Mouse (Mus musculus) CH12.LX (cell line): ENCODE data around the gene Tmem189. TPM values are rescaled to one million over a fixed set of nuclear protein-coding genes. Genes with fewer than 3 reads are reported as not detected.

ENCODE experiments used
- DNase-seq: peaks from one replicate; pipeline ENCODE4 v3.0.0-alpha.2; 2013; ENCODE audit errors: extremely low read depth
- H3K27ac ChIP-seq: 2 replicates; pipeline ENCODE4 v1.5.1; 2012; ENCODE audit warnings: low read depth, mild to moderate bottlenecking, control low read depth, moderate library complexity; ENCODE audit not compliant: insufficient read depth
- H3K27me3 ChIP-seq: replicated peaks from 2 replicates; pipeline ENCODE3; 2012; ENCODE audit warnings: inconsistent platforms
- H3K36me3 ChIP-seq, 2 experiments: replicated peaks in 1 of 2; 2 replicates each; pipeline versions ENCODE3 to v1.6.1; 2012; ENCODE audit warnings: inconsistent platforms in 1 of 2, low read length in 1 of 2, mild to moderate bottlenecking in 1 of 2, mixed read lengths in 1 of 2, moderate library complexity in 1 of 2; ENCODE audit not compliant: control insufficient read depth in 1 of 2, insufficient read depth in 1 of 2
- H3K4me1 ChIP-seq, 2 experiments: 2 replicates each; pipeline ENCODE4 v1.6.1; 2012; ENCODE audit warnings: inconsistent platforms in 1 of 2, moderate library complexity in 1 of 2; ENCODE audit not compliant: insufficient read depth in 2 of 2, control insufficient read depth in 1 of 2
- H3K4me2 ChIP-seq: 2 replicates; pipeline ENCODE4 v1.6.1; 2012; ENCODE audit warnings: low read depth, mild to moderate bottlenecking, control low read depth; ENCODE audit not compliant: poor library complexity, insufficient read depth, severe bottlenecking
- H3K4me3 ChIP-seq, 3 experiments: fragments of 150-350 bp in 1 of 3; sonication (generic) in 1 of 3; replicated peaks in 1 of 3; 2 replicates each; pipeline versions ENCODE3 to v1.5.1; 2011 to 2012; ENCODE audit warnings: low read depth in 2 of 3, low read length in 2 of 3, mild to moderate bottlenecking in 2 of 3, moderate library complexity in 2 of 3, control low read depth in 1 of 3, improper control_type of control experiment in 1 of 3, inconsistent platforms in 1 of 3, mixed read lengths in 1 of 3; ENCODE audit not compliant: poor library complexity in 1 of 3
- H3K79me2 ChIP-seq: replicated peaks from 2 replicates; pipeline ENCODE4 v1.6.1; 2012; ENCODE audit warnings: mild to moderate bottlenecking, moderate library complexity; ENCODE audit not compliant: control insufficient read depth, poor library complexity, insufficient read depth, severe bottlenecking; ENCODE audit errors: extremely low read depth
- H3K9ac ChIP-seq: 2 replicates; pipeline ENCODE4 v1.6.1; 2012; ENCODE audit warnings: low read depth, mild to moderate bottlenecking, control low read depth, moderate library complexity; ENCODE audit not compliant: insufficient read depth
- H3K9me3 ChIP-seq: replicated peaks from 2 replicates; pipeline ENCODE3; 2012; ENCODE audit warnings: low read length, inconsistent platforms, mixed read lengths
- CHD1 ChIP-seq: IDR thresholded peaks from 2 replicates; pipeline ENCODE4 v1.6.1; 2012; ENCODE audit warnings: low read depth, low read length, improper control_type of control experiment, inconsistent platforms
- CTCF ChIP-seq, 2 experiments: IDR thresholded peaks in 1 of 2; conservative IDR thresholded peaks in 1 of 2; 2 replicates each; pipeline ENCODE4 v1.5.1; 2011 to 2012; ENCODE audit warnings: low read depth in 2 of 2, low read length in 2 of 2, improper control_type of control experiment in 1 of 2, inconsistent platforms in 1 of 2, mild to moderate bottlenecking in 1 of 2, moderate library complexity in 1 of 2
- E2F4 ChIP-seq: IDR thresholded peaks from 2 replicates; pipeline ENCODE4 v1.6.1; 2011; ENCODE audit warnings: low read depth, low read length, improper control_type of control experiment; ENCODE audit not compliant: insufficient replicate concordance
- ELF1 ChIP-seq: IDR thresholded peaks from 2 replicates; pipeline ENCODE4 v1.6.1; 2014; ENCODE audit warnings: low read depth, mild to moderate bottlenecking, inconsistent platforms, low read length, improper control_type of control experiment
- EP300 ChIP-seq: IDR thresholded peaks from 2 replicates; pipeline ENCODE4 v1.6.1; 2011; ENCODE audit warnings: low read length, improper control_type of control experiment
- ETS1 ChIP-seq: conservative IDR thresholded peaks from 2 replicates; pipeline ENCODE4 v1.6.1; 2012; ENCODE audit warnings: low read depth, mild to moderate bottlenecking, inconsistent platforms, low read length, improper control_type of control experiment, moderate library complexity
- IRF4 ChIP-seq: IDR thresholded peaks from 2 replicates; pipeline ENCODE4 v1.6.1; 2014; ENCODE audit warnings: low read depth, mild to moderate bottlenecking, inconsistent platforms, low read length, improper control_type of control experiment
- JUND ChIP-seq: conservative IDR thresholded peaks from 2 replicates; pipeline ENCODE4 v1.6.1; 2011; ENCODE audit warnings: low read depth, low read length, improper control_type of control experiment
- MAX ChIP-seq: IDR thresholded peaks from 2 replicates; pipeline ENCODE4 v1.6.1; 2011; ENCODE audit warnings: low read length, improper control_type of control experiment
- MAZ ChIP-seq: IDR thresholded peaks from 2 replicates; pipeline ENCODE4 v1.6.1; 2012; ENCODE audit warnings: low read depth, mild to moderate bottlenecking, inconsistent platforms, low read length, improper control_type of control experiment, moderate library complexity
- MXI1 ChIP-seq: IDR thresholded peaks from 2 replicates; pipeline ENCODE4 v1.6.1; 2011; ENCODE audit warnings: mild to moderate bottlenecking, low read depth, low read length, improper control_type of control experiment
- MYC ChIP-seq: IDR thresholded peaks from 2 replicates; pipeline ENCODE4 v1.6.1; 2011; ENCODE audit warnings: low read depth, mild to moderate bottlenecking, improper control_type of control experiment, low read length
- NRF1 ChIP-seq: IDR thresholded peaks from 2 replicates; pipeline ENCODE4 v1.6.1; 2014; ENCODE audit warnings: low read depth, mild to moderate bottlenecking, inconsistent platforms, low read length, improper control_type of control experiment, moderate library complexity
- PAX5 ChIP-seq: IDR thresholded peaks from 2 replicates; pipeline ENCODE4 v1.6.1; 2012; ENCODE audit warnings: low read length, inconsistent platforms, mixed read lengths
- POLR2A ChIP-seq: IDR thresholded peaks from 2 replicates; pipeline ENCODE4 v1.6.1; 2011; ENCODE audit warnings: low read depth, mild to moderate bottlenecking, improper control_type of control experiment, low read length
- POLR2AphosphoS2 ChIP-seq: IDR thresholded peaks from 2 replicates; pipeline ENCODE4 v1.6.1; 2011; ENCODE audit warnings: low read depth, low read length, improper control_type of control experiment
- RAD21 ChIP-seq: IDR thresholded peaks from 2 replicates; pipeline ENCODE4 v1.6.1; 2011; ENCODE audit warnings: low read depth, mild to moderate bottlenecking, low read length, improper control_type of control experiment, moderate library complexity
- RCOR1 ChIP-seq: conservative IDR thresholded peaks from 2 replicates; pipeline ENCODE4 v1.6.1; 2012; ENCODE audit warnings: low read depth, mild to moderate bottlenecking, inconsistent platforms, low read length, improper control_type of control experiment
- SIN3A ChIP-seq: IDR thresholded peaks from 2 replicates; pipeline ENCODE4 v1.6.1; 2012; ENCODE audit warnings: low read length, improper control_type of control experiment, inconsistent platforms
- SMC3 ChIP-seq: IDR thresholded peaks from 2 replicates; pipeline ENCODE4 v1.6.1; 2011; ENCODE audit warnings: low read depth, low read length, improper control_type of control experiment
- TBP ChIP-seq: conservative IDR thresholded peaks from 2 replicates; pipeline ENCODE4 v1.6.1; 2011; ENCODE audit warnings: low read depth, low read length, improper control_type of control experiment
- TCF12 ChIP-seq: IDR thresholded peaks from 2 replicates; pipeline ENCODE4 v1.6.1; 2014; ENCODE audit warnings: low read depth, mild to moderate bottlenecking, inconsistent platforms, low read length, improper control_type of control experiment
- USF2 ChIP-seq: conservative IDR thresholded peaks from 2 replicates; pipeline ENCODE4 v1.6.1; 2011; ENCODE audit warnings: low read depth, low read length, improper control_type of control experiment
- ZC3H11A ChIP-seq: IDR thresholded peaks from 2 replicates; pipeline ENCODE4 v1.6.1; 2012; ENCODE audit warnings: low read depth, mild to moderate bottlenecking, inconsistent platforms, low read length, improper control_type of control experiment
- ZNF384 ChIP-seq: IDR thresholded peaks from 2 replicates; pipeline ENCODE4 v1.6.1; 2012; ENCODE audit warnings: low read depth, low read length, improper control_type of control experiment, inconsistent platforms
- dilution Hi-C: fragments of 300-500 bp; cut with MboI; formaldehyde crosslinking; loops from 2 replicates; pipeline ENCODE4 v1.14.3; 2020; ENCODE audit warnings: low sequenced_read_pairs; ENCODE audit not compliant: extremely low pct_unique_long_range_greater_than_20kb, extremely low pct_ligation_motif_present
- in situ Hi-C: fragments of 300-500 bp; cut with MboI; formaldehyde crosslinking; loops from 3 replicates; pipeline ENCODE4 v1.14.3; 2019; ENCODE audit warnings: low sequenced_read_pairs, low pct_ligation_motif_present, low pct_unique_long_range_greater_than_20kb, mixed read lengths
- polyA plus RNA-seq: library from polyadenylated mRNA; unstranded; fragments of >175 nt; gene quantifications from 2 replicates; pipeline ENCODE4 v1.2.1, GENCODE M21; 2012; ENCODE audit warnings: low read depth; ENCODE audit not compliant: insufficient read length
- total RNA-seq, 2 experiments: library from RNA; depleted of rRNA; stranded (reverse); fragments of 300-350 nt in 1 of 2; fragments of >200 nt in 1 of 2; gene quantifications; 2 replicates each; pipeline ENCODE4 v1.2.3; 2012 to 2014

Gene Tmem189
- total and polyA plus RNA-seq, 3 experiments = 27.9 to 30.9 (median 29.5) TPM

- Histone ChIP-seq H3K36me3 (no peaks in the 10 kb centered on the region), H3K27ac (no peak overlapping the region), H3K4me2 (no peak overlapping the region), H3K27me3 (peaks cover 99% of the 10 kb centered on the region), H3K4me1 (peaks cover 0 to 7% of the 10 kb centered on the region in 2 experiments; a peak in 2 of 4 replicates), H3K4me3 (no peak overlapping the region), H3K9ac (no peak overlapping the region), H3K9me3 (peaks cover 5% of the 10 kb centered on the region)
- in situ Hi-C loops (no loop called here), dilution Hi-C loops (no loop called here)
- DNase-seq = no peak
- TF ChIP-seq TBP (no peak), EP300 (no peak), MAX (no peak), PAX5 (no peak), CHD1 (no peak), MAZ (no peak), ELF1 (no peak), POLR2AphosphoS2 (no peak), ZNF384 (no peak), IRF4 (no peak), MYC (no peak), JUND (no peak), RAD21 (no peak), RCOR1 (no peak), NRF1 (no peak), SMC3 (no peak), CTCF (conservative IDR thresholded peaks at IDR 0.05 in 1 of 2, IDR thresholded peaks at IDR 0.05 in 1 of 2; ENCODE audit: low read depth in 2 of 2, low read length in 2 of 2) (no peak), ETS1 (no peak), ZC3H11A (no peak)
- TF ChIP-seq, all 38 proteins: peak for 0
- H3K79me2 ChIP-seq = no peaks in the 10 kb centered on the region
Measured at GRCm38 (mm10) chr2:167730036-167730435, 40.4 kb upstream of the Tmem189 start.

- Histone ChIP-seq H3K79me2 (no peaks in the 10 kb centered on the region), H3K36me3 (no peaks in the 10 kb centered on the region), H3K4me1 (peaks cover 0 to 7% of the 10 kb centered on the region in 2 experiments; a peak in 2 of 4 replicates), H3K4me2 (no peak overlapping the region), H3K4me3 (no peak overlapping the region), H3K27ac (no peak overlapping the region), H3K9ac (no peak overlapping the region), H3K27me3 (peaks cover 100% of the 10 kb centered on the region), H3K9me3 (peaks cover 5% of the 10 kb centered on the region)
- TF ChIP-seq E2F4 = no peak
- TF ChIP-seq MXI1 = no peak
- TF ChIP-seq ETS1 = no peak
- no peak for TF ChIP-seq CTCF (conservative IDR thresholded peaks at IDR 0.05 in 1 of 2, IDR thresholded peaks at IDR 0.05 in 1 of 2; ENCODE audit: low read depth in 2 of 2, low read length in 2 of 2)
- no peak for TF ChIP-seq NRF1
- no peak for TF ChIP-seq RAD21
- no peak for TF ChIP-seq POLR2A
- TF ChIP-seq USF2 = no peak
- TF ChIP-seq SIN3A = no peak
- no peak for TF ChIP-seq POLR2AphosphoS2
- TF ChIP-seq MAX = no peak
- no peak for TF ChIP-seq TCF12
- in situ Hi-C loops = no loop called here
- no peak for DNase-seq
- dilution Hi-C loops = no loop called here
Measured at GRCm38 (mm10) chr2:167727161-167727560, 37.5 kb upstream of the Tmem189 start.
